Mouse (Mus musculus) gonadal fat pad, adult 2 months (tissue): ENCODE measurements at regions not wholly inside any gene's neighbourhood (a gene's known extent, or its start where the extent isn't known, plus 50 kb on each side); places are given as distances from the start of the nearest gene placed in this dataset.
A peak's percentile ranks its signal among the peaks of the same experiment; 100 is the strongest.

Experiments used
- DNase-seq: peaks from one replicate; pipeline ENCODE4 v3.0.0-alpha.2; 2012; ENCODE audit warnings: low read depth

- no peak for DNase-seq
These were observed 75.9 kb downstream of the Klhl25 start for GRCm38 (mm10) chr7:75923951-75924467.

GRCm38 (mm10) chr7:75927537-75927936, 79.4 kb downstream of the Klhl25 start:
- no peak for DNase-seq

GRCm38 (mm10) chr7:75943844-75944243, 95.7 kb downstream of the Klhl25 start:
- no peak for DNase-seq

GRCm38 (mm10) chr7:75955671-75956070, 107.6 kb downstream of the Klhl25 start:
- no peak for DNase-seq

- DNase-seq, result no peak
These were observed 109.3 kb downstream of the Klhl25 start for GRCm38 (mm10) chr7:75957366-75957765.

- DNase-seq, result no peak
These were observed 112.0 kb downstream of the Klhl25 start for GRCm38 (mm10) chr7:75959903-75960620.

GRCm38 (mm10) chr7:75968177-75968576, 120.1 kb downstream of the Klhl25 start:
- no peak for DNase-seq

GRCm38 (mm10) chr7:75970914-75971313, 122.8 kb downstream of the Klhl25 start:
- no peak for DNase-seq

- no peak for DNase-seq
These were observed 123.6 kb downstream of the Klhl25 start for GRCm38 (mm10) chr7:75971706-75972105.

GRCm38 (mm10) chr7:75981560-75981959, 133.4 kb downstream of the Klhl25 start:
- DNase-seq, result no peak

- DNase-seq, result no peak
These were observed 135.1 kb downstream of the Klhl25 start for GRCm38 (mm10) chr7:75983029-75983808.

- no peak for DNase-seq
These were observed 135.7 kb downstream of the Klhl25 start for GRCm38 (mm10) chr7:75983809-75984171.

- no peak for DNase-seq
These were observed 150.7 kb downstream of the Klhl25 start for GRCm38 (mm10) chr7:75998853-75999252.

- no peak for DNase-seq
These were observed 151.3 kb downstream of the Klhl25 start for GRCm38 (mm10) chr7:75999324-75999907.

GRCm38 (mm10) chr7:76001012-76001411, 152.9 kb downstream of the Klhl25 start:
- no peak for DNase-seq

GRCm38 (mm10) chr7:76008226-76008625, 160.1 kb downstream of the Klhl25 start:
- no peak for DNase-seq

- DNase-seq, result no peak
These were observed 181.9 kb upstream of the Agbl1 start for GRCm38 (mm10) chr7:76047743-76048142.

- no peak for DNase-seq
These were observed 180.3 kb upstream of the Agbl1 start for GRCm38 (mm10) chr7:76049342-76049741.

- DNase-seq, result no peak
These were observed 175.8 kb upstream of the Agbl1 start for GRCm38 (mm10) chr7:76053843-76054242.

- no peak for DNase-seq
These were observed 130.5 kb upstream of the Agbl1 start for GRCm38 (mm10) chr7:76099149-76099548.

GRCm38 (mm10) chr7:76121242-76121844, 108.3 kb upstream of the Agbl1 start:
- DNase-seq, result no peak

GRCm38 (mm10) chr7:76127641-76128111, 102.0 kb upstream of the Agbl1 start:
- DNase-seq, result peak; percentile 31
